Mouse (Mus musculus): ENCODE results near the gene 1600014C10Rik. TPM values are rescaled to one million over a fixed set of nuclear protein-coding genes. Genes with fewer than 3 reads are reported as not detected.

Gene 1600014C10Rik
- total RNA-seq, 1 experiment: 6.5 TPM

GRCm38 (mm10) chr7:38199907-38200605 is 17.0 kb downstream of the 1600014C10Rik start:
- in situ Hi-C loops (cut with MboI; ENCODE audit: low sequenced_read_pairs in 2 of 2, unreplicated experiment in 2 of 2): loop anchor here in 1 of 2 experiments (10.0 kb wide), 1 partner anchor 65 kb away; no protein-coding TSS in a partner anchor
- Histone ChIP-seq H3K4me3 (ENCODE audit: insufficient read depth in 1 of 2, low read depth in 1 of 2, low read length in 2 of 2, poor library complexity in 1 of 2, severe bottlenecking in 1 of 2) (no peak overlapping the region), H3K9me3 (ENCODE audit: control insufficient read depth, insufficient read depth, low read depth, low read length) (no peaks in the 10 kb centered on the region), H3K9ac (ENCODE audit: insufficient read depth, low read depth, low read length, poor library complexity, severe bottlenecking) (no peak overlapping the region), H3K27ac (ENCODE audit: insufficient read depth, low read depth, low read length, poor library complexity, severe bottlenecking) (no peak overlapping the region), H3K36me3 (ENCODE audit: control insufficient read depth, insufficient read depth, low read length, poor library complexity, severe bottlenecking) (no peaks in the 10 kb centered on the region), H3K4me1 (ENCODE audit: control insufficient read depth in 2 of 2, insufficient read depth in 2 of 2, low read length in 2 of 2, poor library complexity in 1 of 2) (peaks cover 0 to 3% of the 10 kb centered on the region in 2 experiments; a peak in 1 of 4 replicates)
- no peak for TF ChIP-seq HCFC1 (IDR thresholded peaks at IDR 0.05; ENCODE audit: borderline replicate concordance, insufficient read depth, low read length)
- TF ChIP-seq ZC3H11A (IDR thresholded peaks at IDR 0.05; ENCODE audit: borderline replicate concordance, low read depth, low read length): no peak
- TF ChIP-seq MAFK (IDR thresholded peaks at IDR 0.05; ENCODE audit: insufficient read depth, low read depth, low read length): no peak
- no peak for TF ChIP-seq CHD2 (IDR thresholded peaks at IDR 0.05; ENCODE audit: low read depth, low read length)
- no peak for TF ChIP-seq ZNF384 (IDR thresholded peaks at IDR 0.05; ENCODE audit: low read depth, low read length)
- no peak for DNase-seq (ENCODE audit: low read depth, low spot score)

- DNase-seq (ENCODE audit: low read depth, low spot score): peak; percentile 79
- Histone ChIP-seq H3K4me1 (ENCODE audit: control insufficient read depth in 2 of 2, insufficient read depth in 2 of 2, low read length in 2 of 2, poor library complexity in 1 of 2) (peaks cover under 1 to 5% of the 10 kb centered on the region in 2 experiments; a peak in 2 of 4 replicates), H3K9me3 (ENCODE audit: control insufficient read depth, insufficient read depth, low read depth, low read length) (no peaks in the 10 kb centered on the region), H3K9ac (ENCODE audit: insufficient read depth, low read depth, low read length, poor library complexity, severe bottlenecking) (peak overlapping the region; percentile 15; the same call in 1 of the 2 replicates), H3K4me3 (ENCODE audit: insufficient read depth in 1 of 2, low read depth in 1 of 2, low read length in 2 of 2, poor library complexity in 1 of 2, severe bottlenecking in 1 of 2) (0 out of 4 replicates have a peak overlapping the region, but pooled peaks of 1 of the 2 experiments have one; percentile 8), H3K36me3 (ENCODE audit: control insufficient read depth, insufficient read depth, low read length, poor library complexity, severe bottlenecking) (no peaks in the 10 kb centered on the region), H3K27ac (ENCODE audit: insufficient read depth, low read depth, low read length, poor library complexity, severe bottlenecking) (no peak overlapping the region)
- in situ Hi-C loops (cut with MboI; ENCODE audit: low sequenced_read_pairs in 2 of 2, unreplicated experiment in 2 of 2): no loop called here
- TF ChIP-seq MAFK (IDR thresholded peaks at IDR 0.05; ENCODE audit: insufficient read depth, low read depth, low read length): no peak
- TF ChIP-seq ZC3H11A (IDR thresholded peaks at IDR 0.05; ENCODE audit: borderline replicate concordance, low read depth, low read length): no peak
- peak; percentile 53; the same call in 1 of the 2 replicates for TF ChIP-seq HCFC1 (IDR thresholded peaks at IDR 0.05; ENCODE audit: borderline replicate concordance, insufficient read depth, low read length)
- no peak for TF ChIP-seq CHD2 (IDR thresholded peaks at IDR 0.05; ENCODE audit: low read depth, low read length)
- peak; percentile 68; the same call in 1 of the 2 replicates for TF ChIP-seq ZNF384 (IDR thresholded peaks at IDR 0.05; ENCODE audit: low read depth, low read length)
These were observed 17.7 kb downstream of the 1600014C10Rik start for GRCm38 (mm10) chr7:38200606-38201289.

DNA sequence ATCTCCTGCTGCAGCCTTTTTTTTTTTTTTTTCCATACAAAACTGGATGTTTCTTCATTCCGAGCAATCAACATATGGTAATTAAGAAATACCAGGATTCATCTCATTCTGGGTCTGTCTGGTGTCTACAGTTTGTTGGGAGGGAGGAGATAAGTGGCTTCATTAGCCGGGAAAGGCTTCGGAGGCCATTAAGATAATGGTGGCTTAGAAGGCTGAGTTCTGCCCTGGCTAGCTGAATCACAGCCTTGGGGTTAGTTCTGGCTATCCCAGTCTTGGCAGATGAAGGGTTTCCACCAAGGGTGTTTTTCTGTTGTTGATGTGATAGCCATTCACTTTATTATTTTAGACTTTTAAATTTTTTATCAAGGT is 18.3 kb downstream of the 1600014C10Rik start:
- Histone ChIP-seq H3K9ac (ENCODE audit: insufficient read depth, low read depth, low read length, poor library complexity, severe bottlenecking) (no peak overlapping the region), H3K36me3 (ENCODE audit: control insufficient read depth, insufficient read depth, low read length, poor library complexity, severe bottlenecking) (no peaks in the 10 kb centered on the region), H3K4me3 (ENCODE audit: insufficient read depth in 1 of 2, low read depth in 1 of 2, low read length in 2 of 2, poor library complexity in 1 of 2, severe bottlenecking in 1 of 2) (no peak overlapping the region), H3K4me1 (ENCODE audit: control insufficient read depth in 2 of 2, insufficient read depth in 2 of 2, low read length in 2 of 2, poor library complexity in 1 of 2) (peaks cover 3 to 7% of the 10 kb centered on the region in 2 experiments; a peak in 2 of 4 replicates), H3K27ac (ENCODE audit: insufficient read depth, low read depth, low read length, poor library complexity, severe bottlenecking) (no peak overlapping the region), H3K9me3 (ENCODE audit: control insufficient read depth, insufficient read depth, low read depth, low read length) (no peaks in the 10 kb centered on the region)
- in situ Hi-C loops (cut with MboI; ENCODE audit: low sequenced_read_pairs in 2 of 2, unreplicated experiment in 2 of 2): no loop called here
- no peak for TF ChIP-seq ZNF384 (IDR thresholded peaks at IDR 0.05; ENCODE audit: low read depth, low read length)
- no peak for DNase-seq (ENCODE audit: low read depth, low spot score)

- H3K4me3 ChIP-seq (ENCODE audit: insufficient read depth in 1 of 2, low read depth in 1 of 2, low read length in 2 of 2, poor library complexity in 1 of 2, severe bottlenecking in 1 of 2): no peak overlapping the region
- no peak for DNase-seq (ENCODE audit: low read depth, low spot score)
- no peaks in the 10 kb centered on the region for H3K36me3 ChIP-seq (ENCODE audit: control insufficient read depth, insufficient read depth, low read length, poor library complexity, severe bottlenecking)
- peaks cover 3 to 8% of the 10 kb centered on the region in 2 experiments; a peak in 2 of 4 replicates for H3K4me1 ChIP-seq (ENCODE audit: control insufficient read depth in 2 of 2, insufficient read depth in 2 of 2, low read length in 2 of 2, poor library complexity in 1 of 2)
- no peak overlapping the region for H3K9ac ChIP-seq (ENCODE audit: insufficient read depth, low read depth, low read length, poor library complexity, severe bottlenecking)
- in situ Hi-C loops (cut with MboI; ENCODE audit: low sequenced_read_pairs in 2 of 2, unreplicated experiment in 2 of 2): no loop called here
- H3K9me3 ChIP-seq (ENCODE audit: control insufficient read depth, insufficient read depth, low read depth, low read length): no peaks in the 10 kb centered on the region
- H3K27ac ChIP-seq (ENCODE audit: insufficient read depth, low read depth, low read length, poor library complexity, severe bottlenecking): no peak overlapping the region
- TF ChIP-seq MAFK (IDR thresholded peaks at IDR 0.05; ENCODE audit: insufficient read depth, low read depth, low read length): no peak
- 0 out of 2 replicates have a peak, but pooled peaks have one; percentile 19 for TF ChIP-seq ZNF384 (IDR thresholded peaks at IDR 0.05; ENCODE audit: low read depth, low read length)
These were observed 21.3 kb downstream of the 1600014C10Rik start for GRCm38 (mm10) chr7:38204314-38204713.

Measured in ES-E14 (cell line).